Mouse (Mus musculus) limb, embryonic 10.5 days (tissue): ENCODE data around the gene Ap1ar. TPM values are rescaled to one million over a fixed set of nuclear protein-coding genes. Genes with fewer than 3 reads are reported as not detected.
A peak's percentile ranks its signal among the peaks of the same experiment; 100 is the strongest.

Experiments
- DNase-seq: peaks from one replicate; pipeline ENCODE4 v3.0.0-alpha.2; 2017; ENCODE audit warnings: low spot score
- H3K27ac ChIP-seq: fragments of 300-500 bp; sonication (generic); 2 replicates; pipeline ENCODE4 v1.5.1; 2016; ENCODE audit warnings: mild to moderate bottlenecking
- H3K27me3 ChIP-seq: fragments of 300-500 bp; sonication (generic); 2 replicates; pipeline ENCODE4 v1.6.1; 2016; ENCODE audit warnings: low read depth, mild to moderate bottlenecking; ENCODE audit not compliant: poor library complexity, severe bottlenecking
- H3K36me3 ChIP-seq: fragments of 300-500 bp; sonication (generic); 2 replicates; pipeline ENCODE4 v1.6.1; 2016; ENCODE audit warnings: mild to moderate bottlenecking, moderate library complexity
- H3K4me1 ChIP-seq: fragments of 300-500 bp; sonication (generic); 2 replicates; pipeline ENCODE4 v1.6.1; 2016
- H3K4me3 ChIP-seq: fragments of 300-500 bp; sonication (generic); 2 replicates; pipeline ENCODE4 v1.5.1; 2016; ENCODE audit warnings: mild to moderate bottlenecking, moderate library complexity
- H3K9me3 ChIP-seq: fragments of 300-500 bp; sonication (generic); replicated peaks from 2 replicates; pipeline ENCODE4 v1.6.1; 2016; ENCODE audit warnings: mild to moderate bottlenecking
- WGBS: fragments of 180-500 bp; shearing (Covaris S2); methylation state at CpG from one replicate; pipeline ENCODE4 v1.1.7; 2016; 5-methylcytosine and 5-hydroxymethylcytosine counted together
- polyA plus RNA-seq: library from polyadenylated mRNA; unstranded; fragments of >200 nt; fragmentation: Nextera tagmentation; extraction: Ambion mirVana; gene quantifications from 2 replicates; pipeline ENCODE4 v1.2.1, GENCODE M21; 2016

Gene Ap1ar
- polyA plus RNA-seq, 1 experiment from 2014 or later = 67.6 TPM

DNA sequence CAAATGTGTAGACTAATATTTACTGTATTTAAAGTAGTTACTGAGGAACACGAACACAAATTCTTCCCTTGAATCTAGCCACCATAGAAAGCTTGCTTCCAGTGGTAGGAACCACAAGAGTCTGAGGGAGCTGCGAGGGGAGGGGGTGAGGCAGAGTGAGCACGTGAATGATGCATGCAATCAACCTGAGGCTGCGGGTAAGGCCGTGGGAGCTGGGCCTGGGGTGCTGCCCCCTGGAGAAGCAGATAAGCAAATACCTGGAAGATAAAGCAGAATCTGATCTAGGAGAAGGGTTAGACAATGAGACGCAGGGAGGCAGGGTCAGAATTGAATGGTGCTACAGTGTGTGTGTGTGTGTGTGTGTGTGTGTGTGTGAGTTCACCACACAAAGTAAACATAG lies 6.2 kb downstream of the Ap1ar start:
- Histone ChIP-seq H3K9me3 (no peaks in the 10 kb centered on the region), H3K27me3 (no peaks in the 10 kb centered on the region), H3K27ac (no peak overlapping the region), H3K4me3 (no peak overlapping the region), H3K36me3 (peaks cover 11% of the 10 kb centered on the region), H3K4me1 (peaks cover 8% of the 10 kb centered on the region)
- 65% methylated on average over 6 of the region's 6 CpGs for WGBS
- DNase-seq = no peak

DNA sequence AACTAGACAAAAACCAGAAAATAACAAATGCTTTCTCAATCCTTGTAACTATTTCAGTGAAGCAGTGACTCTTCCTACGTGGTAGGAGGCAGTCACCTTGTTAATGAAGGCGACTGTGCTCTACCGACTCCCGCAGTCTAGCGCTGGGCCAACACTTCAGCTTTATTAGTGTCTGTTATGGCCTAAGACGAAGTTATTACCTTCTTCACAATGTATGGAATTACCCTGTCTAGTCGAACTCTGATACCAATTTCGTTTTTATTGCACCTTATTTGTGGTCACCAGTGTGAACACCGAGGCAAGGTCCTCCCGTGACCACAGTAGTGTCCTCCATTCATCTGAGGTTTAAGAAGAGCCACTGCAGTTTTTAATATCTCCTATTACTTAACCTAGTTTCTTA lies 7.1 kb downstream of the Ap1ar start:
- Histone ChIP-seq H3K4me1 (no peaks in the 10 kb centered on the region), H3K4me3 (no peak overlapping the region), H3K27me3 (no peaks in the 10 kb centered on the region), H3K27ac (no peak overlapping the region), H3K9me3 (no peaks in the 10 kb centered on the region), H3K36me3 (peaks cover 11% of the 10 kb centered on the region)
- no peak for DNase-seq
- 89% methylated on average over 10 of the region's 10 CpGs for WGBS

DNA sequence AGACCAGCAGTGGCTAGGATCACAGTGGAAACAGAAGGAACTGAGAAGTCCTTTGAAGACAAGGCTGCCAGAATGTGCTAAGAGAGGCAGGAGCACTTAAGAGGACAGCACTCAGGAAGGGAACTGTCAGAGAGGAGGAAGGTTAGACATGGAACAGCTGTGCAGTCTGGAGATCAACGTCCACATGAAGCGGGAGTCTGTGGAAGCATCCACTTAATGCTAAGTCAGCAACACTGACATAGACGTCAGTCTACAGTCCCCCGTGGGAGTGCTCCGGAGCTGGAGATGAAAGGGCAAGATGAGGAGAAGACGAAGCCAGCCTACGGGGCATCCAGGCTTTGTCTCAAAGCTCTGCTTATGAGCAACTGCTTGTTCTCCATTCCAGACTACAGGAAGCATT lies 10.2 kb downstream of the Ap1ar start:
- Histone ChIP-seq H3K4me1 (no peaks in the 10 kb centered on the region), H3K4me3 (no peak overlapping the region), H3K9me3 (no peaks in the 10 kb centered on the region), H3K36me3 (peaks cover 7% of the 10 kb centered on the region), H3K27ac (no peak overlapping the region), H3K27me3 (no peaks in the 10 kb centered on the region)
- WGBS = 69% methylated on average over 7 of the region's 7 CpGs
- no peak for DNase-seq

DNA sequence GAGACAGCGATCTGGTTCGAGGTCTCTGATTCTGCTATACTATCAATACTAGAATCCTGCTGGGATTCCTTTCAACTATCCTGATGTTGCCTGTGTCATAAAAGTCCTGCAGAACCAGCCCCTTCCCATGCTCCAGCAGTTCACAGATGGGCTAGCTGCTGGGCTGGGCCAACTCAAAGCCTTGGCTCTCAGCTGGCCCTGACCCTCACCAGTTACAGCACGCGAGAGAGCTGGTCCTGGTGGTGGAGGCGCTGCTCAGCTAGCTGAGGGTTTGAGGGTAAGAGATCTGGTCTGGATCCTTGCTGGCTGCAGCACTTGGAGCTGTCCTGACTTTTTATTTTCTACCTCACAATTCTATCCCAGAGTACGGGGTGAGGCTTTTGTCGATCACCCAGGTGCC lies 10.8 kb downstream of the Ap1ar start:
- 88% methylated on average over 7 of the region's 7 CpGs for WGBS
- Histone ChIP-seq H3K36me3 (peaks cover 13% of the 10 kb centered on the region), H3K27ac (no peak overlapping the region), H3K9me3 (no peaks in the 10 kb centered on the region), H3K27me3 (no peaks in the 10 kb centered on the region), H3K4me1 (no peaks in the 10 kb centered on the region), H3K4me3 (no peak overlapping the region)
- DNase-seq = no peak

DNA sequence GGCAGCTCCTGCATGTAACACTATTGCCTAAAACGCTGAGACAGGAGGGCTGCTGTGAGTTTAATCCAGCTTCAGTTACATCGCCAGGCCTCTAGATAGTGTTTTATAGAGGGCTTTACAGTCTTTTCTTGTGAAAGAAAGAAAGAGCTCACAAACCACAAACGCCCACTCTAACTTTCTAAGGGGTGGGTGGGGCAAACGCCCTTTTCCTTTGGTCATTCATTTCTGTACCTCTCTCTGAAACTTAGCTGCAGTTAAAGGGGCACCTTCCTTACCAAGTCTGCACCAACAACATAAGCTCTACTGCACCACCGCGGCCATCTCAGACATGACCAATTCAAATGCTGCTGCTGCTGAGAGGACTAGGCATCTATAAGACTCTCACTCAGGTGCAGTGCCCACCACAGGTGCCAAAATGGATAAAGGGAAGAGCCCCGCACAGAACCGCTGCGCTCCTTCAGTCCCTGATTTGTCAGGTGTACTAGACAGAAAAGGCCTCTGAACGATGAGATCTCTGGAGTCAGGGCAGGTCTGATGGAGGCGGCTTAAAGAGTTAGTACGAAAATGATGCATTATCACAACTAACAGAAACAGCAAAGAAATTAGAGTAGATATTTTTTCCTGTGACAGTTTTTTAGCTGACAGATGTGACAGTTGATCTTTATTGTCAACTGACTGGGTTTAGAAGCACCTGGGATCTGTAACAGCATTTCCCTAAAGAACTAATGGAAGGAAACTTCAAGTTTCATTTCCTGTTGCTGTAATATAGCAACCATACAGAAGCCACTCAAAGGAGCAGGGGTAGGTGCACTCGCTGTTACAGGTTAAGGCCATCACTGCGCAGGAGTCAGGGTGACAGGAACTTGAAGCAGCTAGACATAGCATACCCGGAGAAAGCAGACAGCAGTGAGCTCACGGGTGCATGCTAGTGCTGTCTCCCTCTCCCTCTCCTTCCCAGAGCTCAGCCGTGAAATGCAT lies 13.1 kb downstream of the Ap1ar start:
- Histone ChIP-seq H3K9me3 (no peaks in the 10 kb centered on the region), H3K27me3 (no peaks in the 10 kb centered on the region), H3K27ac (no peak overlapping the region), H3K4me1 (no peaks in the 10 kb centered on the region), H3K4me3 (no peak overlapping the region), H3K36me3 (peaks cover 27% of the 10 kb centered on the region)
- no peak for DNase-seq
- WGBS = 88% methylated on average over 17 of the region's 17 CpGs

DNA sequence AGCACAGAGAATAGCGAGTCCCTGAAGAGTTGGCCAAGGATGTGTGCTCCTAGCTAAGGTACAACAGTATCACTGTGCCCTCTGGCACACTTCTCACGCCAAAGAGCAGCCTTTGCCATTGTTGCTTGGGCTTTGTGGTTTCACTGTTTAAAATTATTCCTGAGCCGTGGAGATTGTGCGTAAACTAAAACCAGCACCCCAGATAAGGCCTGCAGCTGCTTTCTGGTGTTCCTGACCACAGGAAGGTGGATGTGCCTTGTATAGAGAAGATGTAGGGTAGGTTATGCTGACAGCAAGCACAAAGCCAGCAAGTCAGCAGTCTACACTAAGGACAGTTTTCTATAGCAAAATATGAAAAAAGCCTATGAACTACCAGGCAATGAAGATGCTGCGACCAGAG lies 16.1 kb downstream of the Ap1ar start:
- no peak overlapping the region for H3K27ac ChIP-seq
- WGBS = 93% methylated on average over 5 of the region's 5 CpGs
- DNase-seq = no peak
- H3K4me1 ChIP-seq = peaks cover 13% of the 10 kb centered on the region
- no peaks in the 10 kb centered on the region for H3K27me3 ChIP-seq
- no peak overlapping the region for H3K4me3 ChIP-seq
- H3K36me3 ChIP-seq = peaks cover 44% of the 10 kb centered on the region
- no peaks in the 10 kb centered on the region for H3K9me3 ChIP-seq

DNA sequence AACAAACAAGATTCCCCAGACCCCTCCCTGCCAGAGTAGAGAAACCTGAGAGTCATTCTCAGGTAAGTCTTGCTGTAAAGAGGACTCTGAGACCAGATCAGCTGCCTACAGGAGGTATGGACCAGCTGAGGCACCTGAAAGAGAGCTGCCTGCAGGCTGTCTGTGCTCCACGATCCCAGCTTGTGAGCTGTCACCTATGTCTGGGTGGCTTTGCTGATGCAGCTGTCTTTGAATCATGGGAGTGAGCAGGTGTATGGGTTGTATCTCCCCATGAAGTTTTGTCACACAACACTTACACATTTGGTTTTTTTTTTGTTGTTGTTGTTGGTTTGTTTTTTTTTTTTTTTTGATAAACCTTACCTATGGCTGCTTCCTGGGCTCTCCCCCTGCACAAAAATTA lies 16.9 kb downstream of the Ap1ar start:
- Histone ChIP-seq H3K27ac (no peak overlapping the region), H3K27me3 (no peaks in the 10 kb centered on the region), H3K36me3 (peaks cover 45% of the 10 kb centered on the region), H3K9me3 (no peaks in the 10 kb centered on the region), H3K4me3 (no peak overlapping the region), H3K4me1 (peaks cover 15% of the 10 kb centered on the region)
- WGBS = 91% methylated on average over 1 of the region's 1 CpGs
- no peak for DNase-seq

DNA sequence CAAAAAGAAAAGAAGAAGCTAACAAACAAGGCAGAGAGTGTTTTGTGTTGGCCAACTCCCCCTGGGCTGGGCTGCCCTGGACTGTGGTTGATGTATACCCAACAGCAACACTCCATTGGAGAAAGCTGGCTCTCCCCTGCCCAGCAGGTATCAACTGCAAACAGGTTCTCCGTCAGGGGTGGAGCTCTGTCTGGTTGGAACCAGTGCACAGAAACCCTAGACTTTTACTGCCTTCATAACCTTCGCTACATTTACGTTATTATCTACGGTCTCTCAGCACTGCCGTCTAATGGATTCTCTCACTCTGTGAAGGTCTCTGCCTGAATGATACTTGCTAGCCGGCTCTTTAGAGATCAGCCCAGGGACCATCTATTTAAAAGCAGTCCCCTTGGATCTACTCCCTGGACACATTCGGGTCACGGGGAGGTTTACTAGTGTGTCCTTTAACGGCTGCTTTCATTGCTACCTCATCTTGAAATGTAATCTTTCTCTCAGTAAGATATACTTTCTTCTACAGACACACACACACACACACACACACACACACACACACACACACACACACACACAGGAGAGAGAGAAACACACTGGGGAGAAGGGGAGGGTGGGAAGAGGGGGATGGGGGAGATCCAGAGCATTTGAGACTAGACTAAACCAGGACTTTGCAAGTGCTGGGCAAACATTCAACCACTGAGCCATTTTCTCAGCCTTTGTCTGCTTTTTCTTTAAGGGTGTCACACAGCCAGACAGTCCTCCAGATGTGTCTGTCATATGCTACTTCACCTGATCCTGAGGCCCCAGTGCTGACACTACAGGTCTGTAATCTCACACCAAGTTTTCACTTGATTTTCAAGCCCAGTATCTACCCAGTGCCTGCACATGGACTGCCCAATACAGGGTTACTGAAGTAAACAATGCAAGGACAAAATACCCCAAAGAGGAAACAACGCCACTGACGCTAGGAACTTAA lies 18.3 kb downstream of the Ap1ar start:
- DNase-seq = no peak
- H3K4me3 ChIP-seq = no peak overlapping the region
- H3K4me1 ChIP-seq = peaks cover 17% of the 10 kb centered on the region
- WGBS = 78% methylated on average over 11 of the region's 11 CpGs
- H3K27ac ChIP-seq = no peak overlapping the region
- H3K36me3 ChIP-seq = peaks cover 46% of the 10 kb centered on the region
- no peaks in the 10 kb centered on the region for H3K9me3 ChIP-seq
- no peaks in the 10 kb centered on the region for H3K27me3 ChIP-seq

DNA sequence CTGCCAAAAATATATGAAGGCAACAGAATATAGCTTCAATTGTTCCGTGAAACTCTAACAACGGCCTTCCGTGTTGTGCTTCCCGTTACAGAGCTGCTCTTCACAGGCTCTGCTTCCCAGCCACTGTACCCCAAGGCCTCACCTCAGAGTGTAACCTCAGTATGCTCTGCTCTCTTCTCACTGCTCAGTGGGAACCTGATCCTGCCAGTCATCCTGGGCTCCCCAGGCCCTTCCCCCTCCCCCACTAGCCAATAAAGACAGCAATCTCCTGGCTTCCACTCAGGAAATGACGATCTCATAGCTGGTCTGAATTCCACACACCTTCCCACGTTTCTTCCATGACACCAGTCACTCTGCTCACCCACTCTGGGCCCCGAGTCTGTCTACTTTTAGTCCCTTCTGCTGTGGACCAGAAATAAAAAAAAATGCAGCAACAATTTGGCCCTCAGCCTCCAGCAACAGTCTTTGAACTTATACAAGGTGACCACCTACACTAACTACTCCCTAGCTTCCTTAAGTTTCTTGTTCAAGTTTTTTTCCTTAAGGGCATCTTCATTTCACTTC lies 20.1 kb downstream of the Ap1ar start:
- Histone ChIP-seq H3K9me3 (no peaks in the 10 kb centered on the region), H3K36me3 (peaks cover 57% of the 10 kb centered on the region), H3K4me1 (peaks cover 17% of the 10 kb centered on the region), H3K27me3 (no peaks in the 10 kb centered on the region), H3K27ac (peak overlapping the region; percentile 58; the same call in 1 of the 2 replicates), H3K4me3 (no peak overlapping the region)
- DNase-seq = no peak
- 67% methylated on average over 7 of the region's 7 CpGs for WGBS

DNA sequence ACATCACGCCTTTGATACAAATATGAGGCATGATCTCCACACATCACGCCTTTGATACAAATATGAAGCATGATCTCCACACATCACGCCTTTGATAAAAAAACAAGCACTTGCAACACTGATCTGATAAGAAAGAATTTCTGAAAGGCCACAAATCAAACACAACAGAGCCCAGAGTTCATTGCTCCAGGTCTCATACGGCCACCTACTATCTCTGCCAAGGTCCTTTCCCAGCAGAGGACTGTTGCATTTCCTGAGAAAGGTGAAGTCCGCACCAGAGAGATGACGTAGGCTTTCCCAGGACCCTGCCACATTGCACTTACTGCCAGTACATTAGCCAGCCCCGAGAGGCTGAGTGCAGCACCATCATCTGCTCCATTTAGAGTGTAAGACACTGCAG lies 28.2 kb downstream of the Ap1ar start:
- peaks cover 71% of the 10 kb centered on the region for H3K36me3 ChIP-seq
- DNase-seq = no peak
- H3K27me3 ChIP-seq = no peaks in the 10 kb centered on the region
- WGBS = 94% methylated on average over 7 of the region's 7 CpGs
- no peak overlapping the region for H3K4me3 ChIP-seq
- H3K27ac ChIP-seq = no peak overlapping the region
- peaks cover 3% of the 10 kb centered on the region; the same call in 1 of the 2 replicates for H3K4me1 ChIP-seq
- no peaks in the 10 kb centered on the region for H3K9me3 ChIP-seq

DNA sequence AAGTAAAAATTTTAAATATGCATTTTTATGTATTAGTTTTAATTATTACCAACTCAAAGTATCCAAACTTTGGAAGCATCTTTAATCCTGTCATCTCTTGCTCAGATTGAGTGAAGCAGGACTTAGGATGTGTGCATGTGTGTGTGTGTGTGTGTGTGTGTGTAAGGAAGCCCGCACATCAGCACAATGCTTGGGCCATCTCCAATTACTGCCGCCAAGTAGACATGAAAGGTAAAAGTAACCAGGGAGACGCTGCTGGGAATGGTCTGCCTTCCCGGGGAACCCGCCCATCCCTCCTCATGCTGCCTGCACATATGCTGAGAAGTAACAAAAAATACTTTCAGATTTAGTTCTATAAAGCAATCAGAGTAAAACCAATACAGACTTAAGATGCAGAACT lies 29.5 kb downstream of the Ap1ar start:
- whole genome bisulfite sequencing = 82% methylated on average over 5 of the region's 5 CpGs
- peaks cover 63% of the 10 kb centered on the region for H3K36me3 ChIP-seq
- no peak overlapping the region for H3K4me3 ChIP-seq
- peaks cover 3% of the 10 kb centered on the region; the same call in 1 of the 2 replicates for H3K4me1 ChIP-seq
- no peaks in the 10 kb centered on the region for H3K27me3 ChIP-seq
- no peaks in the 10 kb centered on the region for H3K9me3 ChIP-seq
- no peak overlapping the region for H3K27ac ChIP-seq
- DNase-seq = no peak

DNA sequence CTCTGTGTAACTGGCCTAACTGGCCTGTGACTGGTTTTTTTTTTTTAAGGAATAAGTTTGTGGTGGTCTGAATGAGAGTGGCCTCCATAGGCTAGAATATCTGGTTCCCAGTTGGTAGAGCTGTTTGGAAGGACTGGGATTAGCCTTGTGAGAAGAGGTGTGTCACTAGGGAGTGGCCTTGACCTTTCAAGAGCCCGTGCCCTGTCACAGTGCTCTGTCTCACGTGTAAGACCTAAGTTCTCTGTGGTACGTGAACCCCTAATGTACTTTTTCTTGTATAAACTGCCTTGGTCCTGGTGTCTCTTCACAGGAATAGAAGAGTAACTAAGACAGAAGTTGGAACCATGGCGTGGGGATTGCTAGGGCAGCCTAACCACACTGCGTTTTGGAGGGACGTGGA lies 31.3 kb downstream of the Ap1ar start:
- Histone ChIP-seq H3K27ac (peak overlapping the region; percentile 10; the same call in 1 of the 2 replicates), H3K4me1 (peaks cover 3% of the 10 kb centered on the region; the same call in 1 of the 2 replicates), H3K4me3 (no peak overlapping the region), H3K27me3 (no peaks in the 10 kb centered on the region), H3K36me3 (peaks cover 50% of the 10 kb centered on the region), H3K9me3 (no peaks in the 10 kb centered on the region)
- 92% methylated on average over 6 of the region's 6 CpGs for WGBS
- no peak for DNase-seq
